Mouse (Mus musculus) liver, embryonic 14 days (tissue): ENCODE measurements around the gene Gm10945. TPM values are rescaled to one million over a fixed set of nuclear protein-coding genes. Genes with fewer than 3 reads are reported as not detected.

Source experiments
- polyA plus RNA-seq: library from polyadenylated mRNA; depleted of rRNA; stranded (reverse); fragments of >200 nt; gene quantifications from 2 replicates; pipeline ENCODE4 v1.2.3, GENCODE M21; 2012; rRNA removed

The Gm10945 gene
- not detected in 2 replicates for polyA plus RNA-seq

GRCm38 (mm10) chr10:6761287-6761811 is at the start of gene Gm10945:
Gm10945 (minus strand) TSS chr10:6761761.

GRCm38 (mm10) chr10:6758206-6758605 is 3.4 kb downstream of the Gm10945 start, which contains the start of gene Oprm1:
Oprm1 (plus strand) TSS chr10:6758506.

Other genes with a start within 250 kb of the Gm10945 start
- not detected in 2 replicates for gene Oprm1, start 3.3 kb downstream of the Gm10945 start, polyA plus RNA-seq